In genomic region chr14:21989291-21989913, GRCm38 (mm10) we compare ENCODE assay signal across 8 mouse cellular contexts. TPM values are rescaled to one million over a fixed set of nuclear protein-coding genes. Genes with fewer than 3 reads are reported as not detected.
DNase-seq lines count a peak whose midpoint lies in the region; ATAC-seq and TF ChIP-seq lines count a peak whose summit lies in the region.

Gene Zfp503, minus strand, starts transcription at chr14:21989601.

- no peak for TF ChIP-seq EP300 in heart, postnatal 0 days (IDR thresholded peaks at IDR 0.05; ENCODE audit: low read depth)

- peaks cover 86% of the 10 kb centered on the region for H3K27me3 ChIP-seq in heart, postnatal 0 days (ENCODE audit: control insufficient read depth, insufficient read depth, low read length)
- H3K27me3 ChIP-seq in testis, adult 2 months (ENCODE audit: control insufficient read depth, insufficient read depth, low read length), result peaks cover 8% of the 10 kb centered on the region

- no peak within 1 kb of the TSS for H3K9ac ChIP-seq in heart, postnatal 0 days (replicated peaks; ENCODE audit: low read depth, low read length)

- no peak for ATAC-seq in heart, postnatal 0 days (ENCODE audit: insufficient read depth, low read depth)

- WGBS in heart, postnatal 0 days, result under 1% methylated on average over 33 of the region's 37 CpGs

- DNase-seq in right cerebral cortex, postnatal 4 days, result peak; percentile 10
- no peak for DNase-seq in right cerebral cortex, adult 18-20 months
- DNase-seq in heart, postnatal 0 days (ENCODE audit: low spot score), result no peak
- peak; percentile 83 to 86 for DNase-seq in kidney, postnatal 36 days
- DNase-seq in mesoderm, embryonic 11.5 days (ENCODE audit: low read depth, low spot score), result peak; percentile 91
- DNase-seq in right cerebral cortex, postnatal 14 days, result no peak

- peak within 1 kb of the TSS; percentile 43 for H3K27ac ChIP-seq in embryonic fibroblast, embryonic 13.5 days (ENCODE audit: insufficient read depth, low read length)
- H3K27ac ChIP-seq in heart, postnatal 0 days (ENCODE audit: low read depth), result no peak within 1 kb of the TSS
- H3K27ac ChIP-seq in testis, adult 2 months (ENCODE audit: control insufficient read depth, insufficient read depth, low read depth, low read length), result peak within 1 kb of the TSS; percentile 61

- peak within 1 kb of the TSS; percentile 86 for H3K4me2 ChIP-seq in heart, postnatal 0 days (ENCODE audit: low read depth, low read length)

- H3K36me3 ChIP-seq in heart, postnatal 0 days (replicated peaks; ENCODE audit: control insufficient read depth, insufficient read depth, low read length), result no peaks in the 10 kb centered on the region
- no peaks in the 10 kb centered on the region for H3K36me3 ChIP-seq in testis, adult 2 months (ENCODE audit: control insufficient read depth, insufficient read depth, low read length)

- peak within 1 kb of the TSS; percentile 49 for H3K4me3 ChIP-seq in embryonic fibroblast, embryonic 13.5 days (ENCODE audit: insufficient read depth, low read length)
- peak within 1 kb of the TSS; percentile 72 for H3K4me3 ChIP-seq in heart, postnatal 0 days (ENCODE audit: low read depth, low read length)
- H3K4me3 ChIP-seq in testis, adult 2 months (ENCODE audit: control insufficient read depth, low read depth, low read length), result peak within 1 kb of the TSS; percentile 67

- TF ChIP-seq CTCF in embryonic fibroblast, embryonic 13.5 days (IDR thresholded peaks at IDR 0.05; ENCODE audit: borderline replicate concordance, insufficient read depth, low read length), result peak; percentile 24; the same call in 1 of the 2 replicates
- TF ChIP-seq CTCF in heart, postnatal 0 days (IDR thresholded peaks at IDR 0.05; ENCODE audit: low read depth), result no peak
- TF ChIP-seq CTCF in testis, adult 2 months (IDR thresholded peaks at IDR 0.05; ENCODE audit: control insufficient read depth, insufficient read depth, insufficient replicate concordance, low read depth, low read length), result no peak

- no peaks in the 10 kb centered on the region; the same call in 1 of the 2 replicates for H3K4me1 ChIP-seq in embryonic fibroblast, embryonic 13.5 days (ENCODE audit: control insufficient read depth, insufficient read depth, low read length)
- H3K4me1 ChIP-seq in heart, postnatal 0 days (ENCODE audit: control insufficient read depth, insufficient read depth), result peaks cover 12% of the 10 kb centered on the region; the same call in 1 of the 2 replicates
- H3K4me1 ChIP-seq in testis, adult 2 months (ENCODE audit: control insufficient read depth, insufficient read depth, low read length), result peaks cover 27% of the 10 kb centered on the region

- no peaks in the 10 kb centered on the region for H3K9me3 ChIP-seq in heart, postnatal 0 days (replicated peaks; ENCODE audit: control insufficient read depth, low read length)

- no peak; the same call in none of the 2 replicates for TF ChIP-seq POLR2A in embryonic fibroblast, embryonic 13.5 days (IDR thresholded peaks at IDR 0.05; ENCODE audit: low read depth, low read length)
- 0 out of 2 replicates have a peak, but pooled peaks have one; percentile 17 for TF ChIP-seq POLR2A in testis, adult 2 months (IDR thresholded peaks at IDR 0.05; ENCODE audit: control insufficient read depth, low read depth, low read length)

RNA-seq across cellular contexts. Expression of gene Zfp503, which starts in this region (rescaled TPM):
- 29.8 and 34.4 TPM in 2 replicates for polyA plus RNA-seq in embryonic fibroblast, embryonic 13.5 days (2011; ENCODE audit: insufficient read length, low read depth, missing spikeins)
- 1.8 and 3.5 TPM in 2 replicates for total RNA-seq in heart, postnatal 0 days (2014; rRNA removed; ENCODE audit: low replicate concordance)
- polyA plus RNA-seq in heart, postnatal 0 days (2015; fragmentation: Nextera tagmentation; extraction: Ambion mirVana), result 0.61 and 0.84 TPM in 2 replicates
- polyA plus RNA-seq in testis, adult 2 months (2012; rRNA removed), result 0.43 and 1.4 TPM in 2 replicates

Comparison
In these comparisons a context has a peak if more than half of its experiments do, and no peak if none do; other contexts are left out.
1. RNA of gene Zfp503 (polyA plus RNA-seq): 29.8 to 34.4 TPM in embryonic fibroblast, embryonic 13.5 days; 0.61 to 0.84 TPM in heart, postnatal 0 days and 0.43 to 1.4 TPM in testis, adult 2 months; every median in the first group is over 10 times any median in the second.
2. DNase-seq: peak in right cerebral cortex, postnatal 4 days (single experiment), kidney, postnatal 36 days (2 of 2) and mesoderm, embryonic 11.5 days (single experiment); none in right cerebral cortex, adult 18-20 months (single experiment), heart, postnatal 0 days (single experiment) and right cerebral cortex, postnatal 14 days (single experiment).
3. Peak in every context shown above with its lines, with median percentiles within 50 percentile points of each other: H3K4me3 ChIP-seq.